Mouse (Mus musculus): Measurements from ENCODE around the gene Zcchc24. TPM values are rescaled to one million over a fixed set of nuclear protein-coding genes. Genes with fewer than 3 reads are reported as not detected.

The Zcchc24 gene
- total RNA-seq, 2 experiments from 2014 or later = 23.2 to 37.0 TPM

GRCm38 (mm10) chr14:25749143-25749909 is 19.5 kb downstream of the Zcchc24 start:
- ATAC-seq (ENCODE audit: poor library complexity, severe bottlenecking) = no peak

GRCm38 (mm10) chr14:25747996-25748756 is 20.7 kb downstream of the Zcchc24 start:
- ATAC-seq (ENCODE audit: poor library complexity, severe bottlenecking) = no peak

- peak; percentile 93 for ATAC-seq (ENCODE audit: poor library complexity, severe bottlenecking)
These were observed 21.6 kb downstream of the Zcchc24 start for GRCm38 (mm10) chr14:25746971-25747945.

- no peak for ATAC-seq (ENCODE audit: poor library complexity, severe bottlenecking)
These were observed 22.5 kb downstream of the Zcchc24 start for GRCm38 (mm10) chr14:25746371-25746770.

GRCm38 (mm10) chr14:25745365-25746184 is 23.3 kb downstream of the Zcchc24 start:
- no peak for ATAC-seq (ENCODE audit: poor library complexity, severe bottlenecking)

- ATAC-seq (ENCODE audit: poor library complexity, severe bottlenecking) = no peak
These were observed 25.9 kb downstream of the Zcchc24 start for GRCm38 (mm10) chr14:25742943-25743342.

- no peak for ATAC-seq (ENCODE audit: poor library complexity, severe bottlenecking)
These were observed 26.9 kb downstream of the Zcchc24 start for GRCm38 (mm10) chr14:25741840-25742367.

- no peak for ATAC-seq (ENCODE audit: poor library complexity, severe bottlenecking)
These were observed 27.6 kb downstream of the Zcchc24 start for GRCm38 (mm10) chr14:25741211-25741610.

- no peak for ATAC-seq (ENCODE audit: poor library complexity, severe bottlenecking)
These were observed 28.8 kb downstream of the Zcchc24 start for GRCm38 (mm10) chr14:25739957-25740565.

- ATAC-seq (ENCODE audit: poor library complexity, severe bottlenecking) = no peak
These were observed 30.2 kb downstream of the Zcchc24 start for GRCm38 (mm10) chr14:25738591-25739001.

- ATAC-seq (ENCODE audit: poor library complexity, severe bottlenecking) = peak; percentile 67
These were observed 32.2 kb downstream of the Zcchc24 start for GRCm38 (mm10) chr14:25736589-25736988.

- ATAC-seq (ENCODE audit: poor library complexity, severe bottlenecking) = no peak
These were observed 32.7 kb downstream of the Zcchc24 start for GRCm38 (mm10) chr14:25736140-25736539.

- peak; percentile 70 for ATAC-seq (ENCODE audit: poor library complexity, severe bottlenecking)
These were observed 33.8 kb downstream of the Zcchc24 start for GRCm38 (mm10) chr14:25734736-25735716.

- peak; percentile 40; the same call in 1 of the 2 replicates for ATAC-seq (ENCODE audit: poor library complexity, severe bottlenecking)
These were observed 41.7 kb downstream of the Zcchc24 start for GRCm38 (mm10) chr14:25727149-25727510.

GRCm38 (mm10) chr14:25726226-25727148 is 42.4 kb downstream of the Zcchc24 start:
- ATAC-seq (ENCODE audit: poor library complexity, severe bottlenecking) = peak; percentile 60

- ATAC-seq (ENCODE audit: poor library complexity, severe bottlenecking) = no peak
These were observed 43.1 kb downstream of the Zcchc24 start for GRCm38 (mm10) chr14:25725690-25726089.

GRCm38 (mm10) chr14:25725032-25725497 is 43.8 kb downstream of the Zcchc24 start:
- ATAC-seq (ENCODE audit: poor library complexity, severe bottlenecking) = no peak

Data from megakaryocyte, adult 5-6 weeks (primary cell).